Mouse (Mus musculus): Measurements from ENCODE around the gene Rabl2.

Rabl2 gene

GRCm38 (mm10) chr15:89591723-89592455 lies at the start of gene Rabl2:
Rabl2 (minus strand) TSS chr15:89591923.
- peak; percentile 83 for DNase-seq

- peak; percentile 65 for DNase-seq
Observed at GRCm38 (mm10) chr15:89623626-89623959, 31.9 kb upstream of the Rabl2 start.

GRCm38 (mm10) chr15:89622959-89623625 lies 31.4 kb upstream of the Rabl2 start:
- no peak for DNase-seq

GRCm38 (mm10) chr15:89622312-89622958 lies 30.7 kb upstream of the Rabl2 start:
- DNase-seq = peak; percentile 18

- no peak for DNase-seq
Observed at GRCm38 (mm10) chr15:89607888-89608287, 16.2 kb upstream of the Rabl2 start.

GRCm38 (mm10) chr15:89607480-89607879 lies 15.8 kb upstream of the Rabl2 start:
- no peak for DNase-seq

- DNase-seq = no peak
Observed at GRCm38 (mm10) chr15:89605822-89606570, 14.3 kb upstream of the Rabl2 start.

- peak; percentile 28 for DNase-seq
Observed at GRCm38 (mm10) chr15:89592548-89592947, 825 bp upstream of the Rabl2 start.

GRCm38 (mm10) chr15:89591317-89591716 lies 406 bp downstream of the Rabl2 start:
- DNase-seq = peak; percentile 35

- DNase-seq = no peak
Observed at GRCm38 (mm10) chr15:89589146-89589545, 2.6 kb downstream of the Rabl2 start.

- DNase-seq = no peak
Observed at GRCm38 (mm10) chr15:89585631-89586030, 6.1 kb downstream of the Rabl2 start.

GRCm38 (mm10) chr15:89585101-89585500 lies 6.6 kb downstream of the Rabl2 start:
- no peak for DNase-seq

GRCm38 (mm10) chr15:89582494-89582893 lies 9.2 kb downstream of the Rabl2 start:
- DNase-seq = no peak

- DNase-seq = no peak
Observed at GRCm38 (mm10) chr15:89572147-89572546, 19.6 kb downstream of the Rabl2 start.

- no peak for DNase-seq
Observed at GRCm38 (mm10) chr15:89568114-89568513, 23.6 kb downstream of the Rabl2 start, which contains the start of gene Acr. Acr (plus strand) TSS chr15:89568326.

- DNase-seq = peak; percentile 49
Observed at GRCm38 (mm10) chr15:89559202-89559731, 32.5 kb downstream of the Rabl2 start.

- peak; percentile 28 for DNase-seq
Observed at GRCm38 (mm10) chr15:89557996-89558390, 33.7 kb downstream of the Rabl2 start.

GRCm38 (mm10) chr15:89557179-89557995 lies 34.3 kb downstream of the Rabl2 start:
- DNase-seq = no peak

GRCm38 (mm10) chr15:89556401-89557178 lies 35.1 kb downstream of the Rabl2 start:
- peak; percentile 60 for DNase-seq

- no peak for DNase-seq
Observed at GRCm38 (mm10) chr15:89555591-89555990, 36.1 kb downstream of the Rabl2 start.

- peak; percentile 68 for DNase-seq
Observed at GRCm38 (mm10) chr15:89551733-89552132, 40.0 kb downstream of the Rabl2 start.

Measured in cerebellum, adult 9-10 months (tissue).